Mouse (Mus musculus): ENCODE data around the gene Slc22a27. TPM values are rescaled to one million over a fixed set of nuclear protein-coding genes. Genes with fewer than 3 reads are reported as not detected.

Slc22a27 gene
- polyA plus RNA-seq, 1 experiment from 2014 or later = not detected

Small RNAs within 50 kb of the gene (microRNA-seq; reads per million reads assigned to microRNA genes)
- gene Gm24951 (ENCODE audit: insufficient number of aligned reads) = not detected

Other genes starting within 250 kb of the Slc22a27 start
- not detected in 2 replicates for gene Slc22a26, start 163.4 kb downstream of the Slc22a27 start, polyA plus RNA-seq (2014; fragmentation: Nextera tagmentation; extraction: Ambion mirVana)
- not detected in 2 replicates for gene Slc22a28, start 166.0 kb upstream of the Slc22a27 start, polyA plus RNA-seq (2014; fragmentation: Nextera tagmentation; extraction: Ambion mirVana)